Mouse (Mus musculus) ovary, postnatal 14 days (tissue): Measurements from ENCODE around the gene Vmn2r68.

Source experiments
- DNase-seq: peaks from one replicate; pipeline ENCODE4 v3.0.0; 2022; ENCODE audit warnings: low spot score

Gene Vmn2r68

DNA sequence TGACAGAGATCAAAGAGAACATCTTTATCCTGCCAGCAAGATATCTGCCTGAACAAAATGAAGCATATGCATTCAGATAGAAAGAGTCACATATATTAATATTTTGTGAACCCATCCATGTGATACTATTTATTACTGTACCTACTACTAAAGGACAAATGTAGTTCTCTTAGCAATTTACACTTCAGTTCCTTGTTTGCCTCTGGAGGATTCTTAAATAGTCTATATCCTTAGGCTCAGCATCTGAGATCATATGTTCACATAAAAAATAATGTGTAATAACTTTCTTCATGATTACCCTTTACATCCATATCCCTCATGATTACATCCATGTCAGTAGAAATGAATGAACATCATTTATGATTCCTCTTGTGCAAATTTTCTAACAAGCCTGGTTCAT, at the start of gene Vmn2r68:
Vmn2r68 (minus strand) TSS at position 101 of the 400 bp plus-strand sequence.
- DNase-seq = no peak
